Mouse (Mus musculus): ENCODE measurements around the gene Bcan.

- TF ChIP-seq POLR2A (IDR thresholded peaks at IDR 0.05; ENCODE audit: control insufficient read depth, extremely low read depth, insufficient read depth, low read length, poor library complexity) (no peak), CTCF (IDR thresholded peaks at IDR 0.05; ENCODE audit: borderline replicate concordance, control insufficient read depth, extremely low read depth, insufficient read depth, low read length, poor library complexity) (no peak)
Measured at GRCm38 (mm10) chr3:88027434-88028186, 27.6 kb upstream of the Bcan start, which contains the start of gene Hapln2.

Measured in thymus, adult 2 months (tissue).